Mouse (Mus musculus) embryonic facial prominence, embryonic 14.5 days (tissue): Measurements from ENCODE around the gene Birc7. TPM values are rescaled to one million over a fixed set of nuclear protein-coding genes. Genes with fewer than 3 reads are reported as not detected.

Experiments used
- ATAC-seq: fragments of 200-750 bp; cut with Nextera tagmentation; 2 replicates; pipeline ENCODE4 v1.8.0; 2017; ENCODE audit warnings: low read depth, moderate number of reproducible peaks, moderate TSS enrichment
- DNase-seq: peaks from one replicate; pipeline ENCODE4 v3.0.0-alpha.2; 2015; ENCODE audit warnings: low spot score
- H3K27ac ChIP-seq: fragments of 300-500 bp; sonication (generic); replicated peaks from 2 replicates; pipeline ENCODE4 v1.5.1; 2014; ENCODE audit warnings: low read depth, mild to moderate bottlenecking, low read length, moderate library complexity
- H3K27me3 ChIP-seq: fragments of 300-500 bp; sonication (generic); replicated peaks from 2 replicates; pipeline ENCODE4 v1.6.1; 2014; ENCODE audit warnings: low read length; ENCODE audit not compliant: control insufficient read depth, insufficient read depth
- H3K36me3 ChIP-seq: fragments of 300-500 bp; sonication (generic); 2 replicates; pipeline ENCODE4 v1.6.1; 2014; ENCODE audit warnings: low read length, mixed read lengths; ENCODE audit not compliant: control insufficient read depth, insufficient read depth
- H3K4me1 ChIP-seq: fragments of 300-500 bp; sonication (generic); 2 replicates; pipeline ENCODE4 v1.6.1; 2014; ENCODE audit warnings: antibody characterized with exemption, low read length; ENCODE audit not compliant: control insufficient read depth, insufficient read depth
- H3K4me2 ChIP-seq: fragments of 300-500 bp; sonication (generic); 2 replicates; pipeline ENCODE4 v1.6.1; 2014; ENCODE audit warnings: low read depth, mild to moderate bottlenecking, low read length, moderate library complexity, mixed read lengths
- H3K4me3 ChIP-seq: fragments of 300-500 bp; sonication (generic); 2 replicates; pipeline ENCODE4 v1.5.1; 2014; ENCODE audit warnings: low read depth, mild to moderate bottlenecking, low read length
- H3K9ac ChIP-seq: fragments of 300-500 bp; sonication (generic); 2 replicates; pipeline ENCODE4 v1.6.1; 2014; ENCODE audit warnings: low read depth, mild to moderate bottlenecking, low read length, moderate library complexity, mixed read lengths
- H3K9me3 ChIP-seq: fragments of 300-500 bp; sonication (generic); 2 replicates; pipeline ENCODE4 v1.6.1; 2016; ENCODE audit warnings: low read length; ENCODE audit not compliant: control insufficient read depth
- WGBS: fragments of 180-500 bp; shearing (Covaris S2); extraction: QIAGEN DNeasy Blood & Tissue Kit; methylation state at CpG from one replicate; pipeline ENCODE4 v1.1.7; 2014; 5-methylcytosine and 5-hydroxymethylcytosine counted together
- microRNA-seq: library from miRNA; unstranded; fragments of <30 nt; microRNA quantifications from one replicate; pipeline ENCODE4, GENCODE M21; 2016; ENCODE audit warnings: borderline number of aligned reads
- polyA plus RNA-seq: library from polyadenylated mRNA; unstranded; fragments of >200 nt; fragmentation: Nextera tagmentation; extraction: Ambion mirVana; gene quantifications from 2 replicates; pipeline ENCODE4 v1.2.1, GENCODE M21; 2014

Gene Birc7
- polyA plus RNA-seq, 1 experiment from 2014 or later = not detected

- Histone ChIP-seq H3K27ac (no peak overlapping the region), H3K4me1 (no peaks in the 10 kb centered on the region), H3K36me3 (peaks cover 63% of the 10 kb centered on the region)
These were observed 52.3 kb downstream of the Birc7 start for GRCm38 (mm10) chr2:180981133-180981532.

More at GRCm38 (mm10) chr2:180981133-180981532, 52.3 kb downstream of the Birc7 start:
- no peaks in the 10 kb centered on the region for H3K27me3 ChIP-seq
- H3K9me3 ChIP-seq = no peaks in the 10 kb centered on the region
- no peak overlapping the region for H3K4me3 ChIP-seq
- no peak overlapping the region for H3K4me2 ChIP-seq
- WGBS = 74% methylated on average over 6 of the region's 6 CpGs
- H3K9ac ChIP-seq = no peak overlapping the region
- no peak for ATAC-seq
- no peak for DNase-seq

Small RNA genes within 50 kb of the gene (microRNA-seq; reads per million reads assigned to microRNA genes)
- gene Mir124a-3 = not detected

Other genes with a start within 250 kb of the Birc7 start
- 26.0 and 27.8 TPM in 2 replicates for gene Dido1, start 219.0 kb upstream of the Birc7 start, polyA plus RNA-seq
- gene Gid8, start 218.9 kb upstream of the Birc7 start, polyA plus RNA-seq = 56.8 and 59.4 TPM in 2 replicates
- gene Slc17a9, start 203.8 kb upstream of the Birc7 start, polyA plus RNA-seq = 1.5 and 2.9 TPM in 2 replicates
- 0.08 TPM in 1 of 2 replicates, not detected in the other for gene Bhlhe23, start 152.1 kb upstream of the Birc7 start, polyA plus RNA-seq
- gene Ythdf1, start 8.1 kb upstream of the Birc7 start, polyA plus RNA-seq = 59.2 and 62.2 TPM in 2 replicates
- 17.0 and 20.7 TPM in 2 replicates for gene Nkain4, start 25.7 kb downstream of the Birc7 start, polyA plus RNA-seq
- 89.2 and 103 TPM in 2 replicates for gene Arfgap1, start 38.2 kb downstream of the Birc7 start, polyA plus RNA-seq
- 2.5 and 3.7 TPM in 2 replicates for gene Col20a1, start 57.5 kb downstream of the Birc7 start, polyA plus RNA-seq
- gene Chrna4, start 114.5 kb downstream of the Birc7 start, polyA plus RNA-seq = 3.6 and 5.8 TPM in 2 replicates
- 2.1 and 2.6 TPM in 2 replicates for gene Kcnq2, start 206.3 kb downstream of the Birc7 start, polyA plus RNA-seq
- gene Eef1a2, start 228.0 kb downstream of the Birc7 start, polyA plus RNA-seq = 0.76 and 1.0 TPM in 2 replicates